27 mouse cellular contexts compared by ENCODE assay signal in the genomic region with DNA sequence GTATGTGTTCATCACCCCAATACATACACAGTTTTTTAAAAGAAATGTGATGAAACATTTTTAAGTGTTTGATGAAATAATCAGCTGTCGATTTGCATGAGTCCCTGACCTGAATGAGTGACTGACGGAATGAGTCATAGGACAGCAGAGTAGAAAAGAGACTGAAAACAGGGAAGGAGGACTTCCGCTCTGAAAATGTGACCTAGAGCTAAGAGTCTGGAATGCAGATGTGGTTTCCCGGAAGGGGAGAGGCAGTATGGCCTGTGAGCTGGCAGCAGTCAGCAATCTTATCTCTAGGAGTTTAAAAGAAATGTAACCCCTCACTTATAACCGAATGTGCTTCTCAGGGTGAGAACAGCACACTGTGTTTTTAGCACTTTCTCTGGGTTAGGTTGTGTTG.
"Had no signal": no experiment of that assay in that cellular context is flagged by ENCODE, and none has a peak within 500 bp of the region (broad histone marks: within the 10 kb centered on the region; RNA-seq: fewer than 3 reads in every experiment).

No protein-coding gene starts in this region.

- H3K4me3 ChIP-seq: gastrocnemius, adult 2 months; heart, adult 2 months; heart, embryonic 13.5 days; heart, embryonic 15.5 days; hindbrain, embryonic 13.5 days; hindbrain, embryonic 15.5 days; kidney, embryonic 15.5 days; limb, embryonic 10.5 days; limb, embryonic 12.5 days had no signal

- ATAC-seq: hindbrain, postnatal 0 days; intestine, embryonic 16.5 days had no signal

- H3K36me3 ChIP-seq: heart, embryonic 13.5 days; heart, embryonic 15.5 days; hindbrain, embryonic 13.5 days; hindbrain, embryonic 15.5 days; kidney, embryonic 15.5 days; limb, embryonic 10.5 days; limb, embryonic 12.5 days had no signal

- H3K9ac ChIP-seq: heart, embryonic 13.5 days; heart, embryonic 15.5 days; hindbrain, embryonic 13.5 days; hindbrain, embryonic 15.5 days; kidney, embryonic 15.5 days; limb, embryonic 12.5 days had no signal

- H3K4me1 ChIP-seq: heart, embryonic 13.5 days; heart, embryonic 15.5 days; hindbrain, embryonic 13.5 days; hindbrain, embryonic 15.5 days; kidney, embryonic 15.5 days; limb, embryonic 10.5 days; limb, embryonic 12.5 days had no signal

- H3K27me3 ChIP-seq: heart, embryonic 13.5 days; heart, embryonic 15.5 days; hindbrain, embryonic 13.5 days; hindbrain, embryonic 15.5 days; kidney, embryonic 15.5 days; limb, embryonic 12.5 days had no signal

- H3K9me3 ChIP-seq: heart, embryonic 13.5 days; heart, embryonic 15.5 days; hindbrain, embryonic 13.5 days; hindbrain, embryonic 15.5 days; kidney, embryonic 15.5 days; limb, embryonic 10.5 days; limb, embryonic 12.5 days had no signal

- H3K4me2 ChIP-seq: heart, embryonic 11.5 days; heart, embryonic 13.5 days; heart, embryonic 15.5 days; hindbrain, embryonic 13.5 days; hindbrain, embryonic 15.5 days; kidney, embryonic 15.5 days; limb, embryonic 12.5 days; liver, embryonic 11.5 days had no signal

- H3K27ac ChIP-seq: gastrocnemius, adult 2 months; heart, adult 2 months; heart, embryonic 13.5 days; heart, embryonic 15.5 days; hindbrain, embryonic 13.5 days; hindbrain, embryonic 15.5 days; hindbrain, postnatal 0 days; kidney, embryonic 15.5 days; kidney, postnatal 0 days; limb, embryonic 10.5 days; limb, embryonic 12.5 days had no signal

- DNase-seq: gastrocnemius, adult 2 months; gastrocnemius, postnatal 10 days; gastrocnemius, postnatal 25 days; heart, adult 11 months; heart, adult 2 months; heart, postnatal 14 days; heart, postnatal 36 days; kidney, adult 11 months; kidney, adult 2 months; kidney, adult 9 months; kidney, postnatal 14 days; kidney, postnatal 36 days; layer of hippocampus, adult 9-11 months; layer of hippocampus, postnatal 36 days; liver had no signal
